Mouse (Mus musculus): Measurements from ENCODE around the gene Ksr2.

- TF ChIP-seq CTCF (IDR thresholded peaks at IDR 0.05; ENCODE audit: low read depth, low read length) (no peak), GATA2 (IDR thresholded peaks at IDR 0.05; ENCODE audit: borderline replicate concordance, low read depth, low read length) (no peak), TAL1 (conservative IDR thresholded peaks at IDR 0.05; ENCODE audit: low read depth, low read length) (no peak), GATA1 (IDR thresholded peaks at IDR 0.05; ENCODE audit: borderline replicate concordance, low read length) (no peak)
Observed at GRCm38 (mm10) chr5:117682226-117682625, 268.4 kb downstream of the Ksr2 start.

Measured in G1E (cell line).